Mouse (Mus musculus) cerebellum, adult 9-11 months (tissue): ENCODE measurements around the gene B3galnt2.
"Not testable (repeated sequence)": the region's sequence is repeated elsewhere in the genome, so short reads cannot be mapped to it uniquely, and the experiment has no call there.

Experiments used
- DNase-seq: peaks from one replicate; pipeline ENCODE4 v3.0.0; 2022

Gene B3galnt2

DNA sequence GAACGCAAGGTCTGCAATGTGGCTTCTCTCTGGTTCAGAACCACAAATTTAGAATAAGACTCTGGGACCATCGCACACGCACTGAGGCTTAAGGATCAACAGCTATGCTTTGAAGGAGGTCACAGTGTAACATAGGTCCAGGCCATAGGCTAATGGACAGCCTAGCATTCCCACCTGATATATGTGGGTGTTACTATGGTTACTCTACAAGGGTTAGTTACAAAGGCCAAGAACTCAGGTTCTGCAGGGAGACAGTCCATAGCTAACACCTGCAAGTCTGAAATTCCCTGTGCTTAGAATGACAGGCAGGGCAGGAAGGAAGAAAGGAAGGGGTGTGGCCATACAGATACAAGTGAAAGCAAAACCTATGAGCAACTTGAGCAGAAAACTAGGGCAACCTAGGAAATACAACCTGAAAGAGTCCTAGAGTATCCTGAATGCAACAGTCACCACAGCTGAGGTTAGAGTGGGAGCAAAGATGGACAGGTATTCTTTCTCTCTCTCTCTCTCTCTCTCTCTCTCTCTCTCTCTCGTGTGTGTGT lies 57.3 kb downstream of the B3galnt2 start:
- no peak for DNase-seq

- peak; percentile 70 for DNase-seq
These were observed 59.7 kb downstream of the B3galnt2 start for GRCm38 (mm10) chr13:14014001-14014400.

- peak; percentile 50 for DNase-seq
These were observed 60.3 kb downstream of the B3galnt2 start for GRCm38 (mm10) chr13:14014540-14014939.

GRCm38 (mm10) chr13:14015609-14016008 lies 61.3 kb downstream of the B3galnt2 start:
- no peak for DNase-seq

DNA sequence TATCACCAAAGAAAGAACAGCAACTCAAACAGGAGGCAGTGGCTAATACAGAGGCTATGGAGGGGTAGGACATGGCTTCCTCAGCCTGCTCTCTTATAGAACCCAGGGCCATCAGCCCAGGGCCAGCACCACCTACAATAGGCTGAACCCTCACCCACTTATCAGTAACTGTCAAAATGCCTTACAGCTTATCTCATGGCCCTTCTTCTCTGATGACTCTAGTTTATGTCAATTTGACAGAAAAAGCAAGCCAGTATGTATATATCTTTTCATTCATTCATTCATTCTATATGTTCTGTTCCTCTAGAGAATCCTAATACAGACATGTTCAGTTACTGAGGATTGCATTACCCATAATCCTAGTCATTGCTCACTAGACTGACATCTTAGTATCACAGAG lies 64.0 kb downstream of the B3galnt2 start:
- DNase-seq, result no peak

DNA sequence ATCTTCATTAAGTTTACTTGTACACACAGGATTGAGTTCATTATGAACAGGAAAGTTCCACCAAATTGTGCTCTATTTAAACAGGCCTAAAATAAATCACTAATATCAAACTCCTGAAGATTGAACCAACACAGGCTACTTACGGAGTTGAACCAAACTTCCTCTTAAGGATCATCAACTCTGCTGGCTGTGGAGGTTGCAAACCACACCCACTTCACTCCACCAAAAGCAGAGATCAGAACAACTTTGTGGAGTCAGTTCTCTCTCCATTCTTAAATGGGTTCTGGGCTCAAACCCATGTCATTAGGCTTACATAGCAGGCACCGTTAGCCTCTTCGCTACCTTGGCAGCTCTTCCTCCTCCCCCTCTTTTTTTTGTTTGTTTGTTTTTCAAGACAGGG lies 64.6 kb downstream of the B3galnt2 start:
- DNase-seq, result no peak

DNA sequence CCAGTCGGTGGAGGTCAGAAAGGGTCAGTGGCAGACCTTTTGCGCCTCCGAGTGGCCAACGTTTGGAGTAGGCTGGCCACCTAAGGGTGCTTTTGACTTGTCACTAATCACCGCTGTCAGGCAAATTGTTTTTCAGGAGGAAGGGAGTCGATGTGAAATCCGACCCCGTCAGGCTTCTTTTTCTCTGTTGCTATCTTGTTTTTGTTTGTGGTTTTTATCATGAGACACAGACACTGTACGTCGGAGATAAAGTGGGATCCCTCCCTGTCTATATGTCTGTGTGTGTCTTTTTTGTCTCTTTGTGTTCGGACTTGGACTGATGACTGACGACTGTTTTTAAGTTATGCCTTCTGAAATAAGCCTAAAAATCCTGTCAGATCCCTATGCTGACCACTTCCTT lies 67.1 kb downstream of the B3galnt2 start:
- not testable (repeated sequence) for DNase-seq

GRCm38 (mm10) chr13:14025554-14025953 lies 71.3 kb downstream of the B3galnt2 start:
- DNase-seq, result no peak

- DNase-seq, result no peak
These were observed 72.0 kb downstream of the B3galnt2 start for GRCm38 (mm10) chr13:14026154-14026820.

DNA sequence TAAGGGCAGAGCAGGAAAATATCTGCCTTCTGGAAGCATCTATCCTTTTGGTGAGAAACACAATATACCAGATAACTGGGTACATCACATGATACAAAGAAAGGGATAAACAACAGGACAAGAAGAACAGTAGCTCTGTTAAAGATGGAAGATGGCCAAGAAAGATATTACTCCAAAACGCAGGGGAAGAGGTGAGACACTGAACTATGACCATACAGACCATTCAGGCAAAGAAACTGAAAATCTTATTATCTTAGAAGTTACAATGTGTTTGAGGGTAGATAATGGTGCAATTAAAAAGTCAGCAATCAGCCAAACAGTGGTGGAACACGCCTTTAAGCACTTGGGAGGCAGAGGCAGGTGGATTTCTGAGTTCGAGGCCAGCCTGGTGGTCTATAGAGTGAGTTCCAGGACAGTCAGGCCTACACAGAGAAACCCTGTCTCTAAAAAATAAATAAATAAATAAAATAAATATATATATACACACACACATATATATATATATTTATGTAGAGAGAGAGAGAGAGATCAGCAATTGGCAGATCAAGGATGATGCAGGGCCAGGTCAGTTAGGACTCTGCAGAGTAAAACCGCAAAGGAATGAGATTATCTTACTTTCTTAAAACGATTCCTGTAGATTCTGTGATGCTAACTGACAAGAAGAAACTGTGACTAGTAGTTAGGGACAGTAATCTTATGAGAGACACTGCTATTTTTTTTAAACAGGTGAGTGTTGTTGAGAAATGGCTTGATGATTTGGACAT lies 79.2 kb downstream of the B3galnt2 start:
- no peak for DNase-seq

GRCm38 (mm10) chr13:14034073-14034348 lies 79.7 kb downstream of the B3galnt2 start:
- DNase-seq, result no peak

- not testable (repeated sequence) for DNase-seq
These were observed 81.1 kb downstream of the B3galnt2 start for GRCm38 (mm10) chr13:14035352-14035751.

DNA sequence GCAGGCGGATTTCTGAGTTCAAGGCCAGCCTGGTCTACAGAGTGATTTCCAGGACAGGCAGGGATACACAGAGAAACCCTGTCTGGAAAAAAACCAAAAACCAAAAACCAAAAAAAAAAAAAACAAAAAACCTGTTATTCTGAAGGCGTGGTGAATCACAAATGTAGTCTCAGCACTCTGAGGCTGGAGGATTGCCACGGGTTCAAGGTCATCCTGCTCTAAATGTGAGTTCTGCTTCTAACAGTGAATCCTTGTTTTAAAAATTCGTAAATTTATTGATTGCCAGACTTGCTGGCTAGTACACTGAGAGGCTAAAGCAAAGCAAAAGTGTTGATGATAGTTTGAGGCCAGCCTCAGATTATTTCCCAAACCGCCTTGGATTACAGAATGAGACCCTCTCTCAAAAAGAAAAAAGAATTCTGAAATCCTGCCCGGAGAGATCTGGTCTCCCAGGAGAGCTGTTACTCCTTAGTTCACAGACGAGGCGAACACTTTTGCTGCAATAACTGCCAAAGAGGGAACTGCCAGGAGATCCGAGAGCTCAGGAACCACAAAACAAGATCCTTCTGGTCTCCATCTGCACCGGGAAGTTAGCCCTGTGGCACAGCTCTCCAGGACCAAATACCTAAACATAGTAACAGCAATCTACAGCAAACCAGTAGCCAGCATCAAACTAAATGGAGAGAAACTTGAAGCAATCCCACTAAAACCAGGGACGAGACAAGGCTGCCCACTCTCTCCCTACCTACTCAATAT lies 81.8 kb downstream of the B3galnt2 start:
- no peak for DNase-seq

DNA sequence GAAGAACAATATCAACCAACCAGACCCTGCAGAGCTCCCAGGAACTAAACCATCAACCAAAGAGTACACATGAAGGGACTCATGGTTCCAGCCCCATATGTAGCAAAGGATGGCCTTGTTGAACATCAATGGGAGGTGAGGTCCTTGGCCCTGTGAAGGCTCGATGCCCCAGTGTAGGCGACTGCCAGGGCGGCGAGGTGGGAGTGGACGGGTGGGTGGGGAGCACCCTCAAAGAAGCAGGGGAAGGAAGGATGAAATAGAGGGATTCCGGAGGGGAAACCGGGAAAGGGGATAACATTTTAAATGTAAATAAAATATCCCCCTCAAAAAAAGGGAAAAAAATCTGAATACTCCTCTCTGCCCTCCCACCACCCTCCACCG lies 84.6 kb downstream of the B3galnt2 start:
- no peak for DNase-seq

- DNase-seq, result peak; percentile 92
These were observed 85.2 kb downstream of the B3galnt2 start, which contains the start of gene Tbce for GRCm38 (mm10) chr13:14039292-14039965. Tbce (minus strand) TSS chr13:14039638.

DNA sequence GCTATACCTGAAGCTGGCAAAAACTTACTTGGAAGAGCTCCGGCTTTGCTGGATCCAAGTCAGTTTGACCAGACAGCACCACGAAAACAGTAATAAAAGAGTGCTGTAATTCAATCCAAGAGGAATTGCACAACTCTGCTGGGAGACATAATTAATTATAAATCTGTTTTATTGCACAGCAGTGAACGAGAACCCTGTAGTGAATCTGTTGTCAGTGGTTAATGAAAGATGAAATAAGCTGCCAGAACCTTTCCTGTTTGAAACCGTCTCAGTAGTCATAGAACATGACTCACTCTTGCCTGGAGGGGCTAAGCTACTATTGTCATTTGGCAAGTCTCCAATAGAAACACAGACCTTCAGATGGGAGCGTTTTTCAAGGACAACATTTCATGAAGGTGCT lies 85.9 kb downstream of the B3galnt2 start:
- peak; percentile 17 for DNase-seq

DNA sequence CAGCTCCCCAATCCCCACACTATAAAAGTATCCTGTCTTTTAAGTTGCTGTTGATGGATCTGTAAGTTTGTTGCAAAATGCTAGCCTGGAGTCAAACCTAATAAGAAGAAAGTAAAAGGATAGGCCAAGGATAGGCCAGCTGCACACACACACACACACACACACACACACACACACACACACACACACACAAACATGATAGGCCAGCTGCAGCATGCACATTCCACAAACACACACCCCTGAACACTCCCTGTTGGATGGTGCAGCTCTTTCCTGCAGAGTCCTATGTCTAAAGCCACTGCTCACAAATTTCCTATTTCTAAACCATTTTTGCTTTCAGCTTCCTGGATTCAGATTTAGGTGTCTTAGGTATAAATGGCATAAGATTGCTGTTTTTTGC lies 89.6 kb downstream of the B3galnt2 start:
- no peak for DNase-seq

- no peak for DNase-seq
These were observed 90.3 kb downstream of the B3galnt2 start for GRCm38 (mm10) chr13:14044521-14044920.
